Mouse (Mus musculus) adrenal gland, postnatal 14 days (tissue): ENCODE data around the gene Gstp1. TPM values are rescaled to one million over a fixed set of nuclear protein-coding genes. Genes with fewer than 3 reads are reported as not detected.
"Not testable (repeated sequence)": the region's sequence is repeated elsewhere in the genome, so short reads cannot be mapped to it uniquely, and the experiment has no call there.

Source experiments
- DNase-seq: peaks from one replicate; pipeline ENCODE4 v3.0.0; 2021; ENCODE audit warnings: mixed read lengths
- long read RNA-seq, 2 experiments: library from polyadenylated mRNA; stranded (forward); transcript quantifications; one replicate each; pipeline ENCODE4 v2.0.0; 2021
- total RNA-seq: library from RNA; stranded (reverse); gene quantifications from 2 replicates; pipeline ENCODE4 v1.2.3, GENCODE M21; 2021

Gstp1 gene
- 289 and 329 TPM in 2 replicates for total RNA-seq
- long read RNA-seq, experiment 1, transcript Gstp1-201 (7 exons, 821 nt), result major isoform, 192 of 197 reads
- long read RNA-seq, experiment 1, partial matches to known transcripts, result 0 of 197 reads
- long read RNA-seq, experiment 1, other reads (novel, unspliced or antisense), result 2 of 197 reads
- long read RNA-seq, experiment 2, transcript Gstp1-201 (7 exons, 821 nt), result major isoform, 197 of 206 reads
- long read RNA-seq, experiment 2, partial matches to known transcripts, result 4 of 206 reads
- long read RNA-seq, experiment 2, other reads (novel, unspliced or antisense), result 3 of 206 reads

DNA sequence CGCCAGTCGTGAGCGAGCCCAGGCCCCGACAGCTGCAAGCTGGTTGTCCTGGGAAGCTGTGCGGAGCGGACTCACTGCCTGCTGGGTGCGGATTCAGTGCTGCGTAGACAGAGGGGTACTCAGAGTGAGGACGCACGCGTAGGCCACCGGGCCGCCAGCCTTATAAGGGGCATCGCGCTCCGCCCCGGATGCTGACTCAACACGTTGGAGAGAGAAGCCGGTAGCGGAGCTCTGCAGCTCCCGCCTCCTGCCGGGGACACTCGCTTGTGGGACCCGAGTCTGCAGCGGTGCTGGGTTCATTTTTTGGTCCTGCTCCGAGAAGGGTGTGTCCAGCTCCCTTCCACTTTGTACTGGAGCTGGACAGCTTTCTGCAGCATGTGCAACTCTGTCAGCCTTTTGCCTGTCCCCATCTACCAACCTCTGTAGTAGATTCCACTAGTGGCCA, at the start of gene Gstp1:
Gene Gstp1, minus strand, starts transcription at position 198 of the 445 bp plus-strand sequence.
- peak; percentile 94 for DNase-seq

DNA sequence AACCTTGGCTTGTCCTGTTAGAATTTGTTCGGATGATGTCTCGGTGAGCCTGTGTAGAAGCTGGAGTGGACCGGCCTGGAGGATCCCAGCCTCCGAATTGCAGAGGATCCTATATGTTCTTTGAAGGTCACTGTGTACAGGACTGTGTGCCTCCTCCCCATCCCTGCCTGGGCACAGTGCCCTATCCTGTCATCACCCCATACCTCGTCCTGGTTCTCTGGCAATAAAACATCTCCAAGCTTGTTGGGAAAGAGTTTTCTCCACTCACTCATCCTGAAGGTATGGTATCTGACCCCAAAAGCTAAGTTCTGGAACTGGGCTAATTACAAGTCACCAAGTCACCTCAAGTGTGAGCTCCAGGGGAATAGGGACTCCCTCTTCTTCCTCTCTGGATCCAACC, 49.3 kb upstream of the Gstp1 start:
- peak; percentile 5 for DNase-seq

- peak; percentile 2 for DNase-seq
Observed at GRCm38 (mm10) chr19:4086156-4086555, 48.4 kb upstream of the Gstp1 start.

GRCm38 (mm10) chr19:4084984-4085383, 47.2 kb upstream of the Gstp1 start:
- DNase-seq, result peak; percentile 56

DNA sequence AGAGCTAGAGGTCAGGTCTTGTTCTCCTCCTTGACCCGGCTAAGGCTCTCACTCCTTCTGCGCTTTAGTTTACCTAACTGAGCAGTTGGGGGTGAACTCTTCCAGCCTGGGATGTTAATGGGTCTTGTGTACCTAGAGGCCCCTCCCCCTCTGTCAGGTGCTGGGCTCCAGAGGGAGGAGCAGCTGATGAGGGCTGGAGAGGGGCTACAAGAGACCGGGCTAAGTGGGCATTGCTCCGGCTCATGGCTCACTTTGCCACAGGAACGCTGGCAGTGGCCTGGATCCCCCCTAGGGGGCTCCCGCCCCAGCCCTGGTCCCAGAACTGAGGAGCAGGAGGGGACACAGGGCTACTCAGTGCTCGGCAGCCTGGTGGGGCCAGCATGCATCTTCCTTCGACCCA, 46.0 kb upstream of the Gstp1 start:
- no peak for DNase-seq

GRCm38 (mm10) chr19:4083316-4083715, 45.5 kb upstream of the Gstp1 start:
- peak; percentile 2 for DNase-seq

DNA sequence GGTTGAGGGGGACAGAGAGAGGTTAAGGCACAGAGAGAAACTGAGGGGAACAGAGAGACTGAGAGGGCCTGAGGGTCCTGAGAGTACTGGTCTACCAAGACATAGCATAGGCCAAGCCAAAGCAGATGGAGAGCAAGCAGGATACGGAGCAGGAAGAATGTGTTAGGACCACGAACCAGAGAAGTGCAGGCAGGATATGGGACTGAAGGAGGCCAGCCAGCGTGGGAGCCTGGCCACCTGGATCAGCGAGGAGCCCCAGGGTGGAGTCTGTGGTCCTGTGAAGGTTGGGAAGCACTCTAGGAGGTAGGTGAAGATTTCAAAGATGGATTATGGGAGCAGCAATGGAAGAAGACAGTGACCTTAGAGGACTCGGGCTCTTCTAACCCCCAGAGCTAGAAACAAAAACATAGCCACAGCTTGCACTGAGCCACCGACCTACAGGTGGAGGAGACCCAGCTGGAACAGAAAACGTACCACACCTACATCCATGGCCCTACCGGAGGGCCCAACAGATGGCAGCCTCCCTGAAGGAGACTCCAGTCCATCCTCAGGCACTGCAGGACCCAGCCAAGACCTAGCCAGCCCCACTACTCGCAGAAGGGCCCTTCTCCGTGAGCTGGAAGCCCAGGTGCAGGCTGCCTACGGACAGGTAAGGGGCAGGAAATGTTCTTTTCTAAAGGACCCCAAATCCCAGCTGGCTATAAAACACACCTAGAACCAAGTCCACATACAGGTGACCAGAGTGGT, 44.6 kb upstream of the Gstp1 start:
- DNase-seq, result peak; percentile 1

- DNase-seq, result peak; percentile 5
Observed at GRCm38 (mm10) chr19:4081394-4081793, 43.6 kb upstream of the Gstp1 start, which contains the start of gene Cabp2. Cabp2 (plus strand) TSS chr19:4081578.

GRCm38 (mm10) chr19:4080511-4081009, 42.8 kb upstream of the Gstp1 start:
- DNase-seq, result peak; percentile 7

DNA sequence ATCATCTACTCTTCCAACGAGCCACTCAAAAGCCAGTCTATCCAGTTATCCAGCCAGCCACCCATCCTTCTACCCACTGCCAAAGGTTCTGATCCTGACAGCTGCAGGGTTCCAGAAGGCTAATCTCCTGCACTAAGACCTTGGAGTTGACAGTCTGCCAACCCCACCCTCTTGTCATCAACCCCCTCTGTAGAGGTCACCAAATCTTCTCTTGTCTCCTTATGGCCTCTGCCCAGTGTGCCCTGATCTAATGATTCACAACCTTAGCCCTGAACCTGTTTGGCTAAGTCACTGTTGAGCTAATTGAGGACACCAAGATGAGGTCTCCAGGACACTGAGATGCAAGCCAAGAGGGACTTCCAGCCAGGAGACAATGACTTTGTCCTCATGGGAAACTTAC, 41.8 kb upstream of the Gstp1 start:
- peak; percentile 10 for DNase-seq

GRCm38 (mm10) chr19:4075531-4075930, 37.7 kb upstream of the Gstp1 start:
- no peak for DNase-seq

- peak; percentile 0 for DNase-seq
Observed at GRCm38 (mm10) chr19:4072706-4073424, 35.1 kb upstream of the Gstp1 start.

DNA sequence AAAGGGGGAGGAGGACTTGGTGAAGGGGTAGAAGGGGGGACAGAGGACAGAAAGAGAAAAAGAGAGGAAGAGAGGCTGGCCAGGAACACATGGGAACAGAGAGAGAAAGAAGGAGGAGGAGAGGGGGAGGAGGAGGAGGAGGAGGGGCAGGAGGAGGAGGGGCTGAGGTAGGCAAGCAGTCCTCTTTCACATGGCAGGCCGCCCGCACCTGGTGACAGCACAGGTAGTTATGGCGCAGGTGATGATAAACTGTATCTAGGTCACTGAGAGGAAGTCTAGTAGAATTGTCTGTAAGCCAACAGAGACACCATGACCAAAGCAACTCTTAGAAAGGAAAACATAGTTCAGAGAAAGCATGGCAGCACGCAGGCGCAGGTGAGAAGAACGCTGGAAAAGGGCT, 33.6 kb upstream of the Gstp1 start:
- DNase-seq, result peak; percentile 0

DNA sequence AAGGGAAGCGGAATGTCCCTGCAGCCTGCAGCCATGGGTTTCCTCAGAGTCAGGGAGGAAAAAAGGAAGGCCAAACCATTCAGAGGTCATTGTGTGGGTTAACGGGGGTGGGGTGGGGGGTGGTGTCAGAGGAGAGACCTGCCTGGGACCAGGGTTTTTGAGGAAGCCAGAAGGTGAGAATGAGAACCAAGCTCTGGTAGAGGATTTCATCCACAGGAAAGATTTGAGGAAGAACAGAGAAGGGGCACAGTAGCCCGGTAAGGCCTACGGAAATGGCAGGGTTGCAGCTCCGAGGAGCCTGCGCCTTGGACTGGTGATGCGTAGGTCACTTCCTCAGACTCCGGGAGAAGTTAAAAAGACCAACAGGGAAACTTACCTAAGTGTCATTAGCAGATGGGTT, 33.0 kb upstream of the Gstp1 start:
- DNase-seq, result no peak

DNA sequence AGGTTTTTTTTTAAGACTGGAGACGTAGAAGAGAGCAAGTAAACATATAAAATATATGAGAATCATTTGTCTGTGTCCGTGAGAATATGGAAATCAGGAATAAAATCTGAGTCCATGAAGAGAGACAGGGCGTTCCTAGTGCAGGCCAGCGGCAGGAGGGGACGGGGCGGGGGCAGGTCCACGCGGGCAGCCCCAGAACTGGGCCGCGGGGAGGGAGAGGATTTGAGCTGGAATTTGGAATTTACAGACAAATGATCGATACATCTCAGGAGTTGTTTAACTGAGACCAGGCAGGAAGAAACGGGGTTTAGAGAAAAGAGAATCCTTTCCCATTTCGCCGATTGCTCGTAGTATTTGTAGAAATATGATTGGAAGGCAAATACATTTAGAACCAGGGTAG, 32.5 kb upstream of the Gstp1 start:
- peak; percentile 4 for DNase-seq

DNA sequence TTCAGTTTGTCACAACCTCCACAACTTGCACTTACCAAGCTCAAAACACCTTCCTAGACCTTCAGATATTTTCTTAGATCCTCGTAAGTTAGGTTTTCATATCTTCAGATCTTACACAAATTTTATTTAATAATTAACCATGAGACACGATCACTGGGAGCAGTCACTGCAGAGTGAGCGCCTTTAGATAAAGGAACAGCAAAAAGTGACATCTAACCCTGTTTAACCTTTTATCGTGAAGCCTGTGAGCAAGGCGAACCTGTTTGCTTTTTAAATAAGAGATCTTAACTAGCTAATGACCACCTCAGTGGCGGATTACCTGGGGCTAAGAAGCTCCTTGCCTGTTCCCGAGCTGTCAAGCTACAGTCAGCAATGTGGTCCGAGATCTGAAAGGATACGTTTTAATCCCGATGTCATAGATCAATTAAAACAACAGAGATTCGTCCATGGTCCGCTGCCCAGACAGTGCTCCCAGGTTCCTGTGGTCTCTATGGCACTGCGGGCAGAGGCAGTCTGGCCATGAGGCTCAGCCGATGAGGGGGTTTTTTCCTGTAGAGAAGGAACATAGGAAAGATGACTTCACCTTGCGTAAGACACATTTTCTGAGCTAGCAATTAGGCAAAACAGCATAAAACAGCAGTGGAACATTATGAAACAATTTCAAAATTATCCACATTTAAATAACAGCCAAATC, 31.1 kb upstream of the Gstp1 start:
- DNase-seq, result no peak

- not testable (repeated sequence) for DNase-seq
Observed at GRCm38 (mm10) chr19:4068242-4068641, 30.5 kb upstream of the Gstp1 start.

DNA sequence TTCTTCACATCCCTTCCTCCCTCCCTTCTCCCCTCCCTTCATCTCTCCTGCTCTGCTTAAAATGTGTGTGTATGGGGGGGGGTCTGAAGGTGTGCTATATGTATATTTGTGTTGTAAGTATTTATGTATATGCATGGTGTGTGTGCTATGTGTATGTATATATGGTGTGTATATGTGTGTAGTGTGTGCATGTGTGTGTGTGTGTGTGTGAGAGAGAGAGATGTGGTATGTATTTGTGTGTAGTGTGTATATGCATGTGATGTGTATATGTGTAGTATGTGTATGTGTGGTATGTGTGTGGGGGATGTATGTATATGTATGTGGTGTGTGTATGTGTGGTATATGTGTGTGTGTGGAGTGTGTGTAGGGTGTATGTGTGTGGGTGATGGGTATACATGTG, 29.1 kb upstream of the Gstp1 start:
- no peak for DNase-seq

DNA sequence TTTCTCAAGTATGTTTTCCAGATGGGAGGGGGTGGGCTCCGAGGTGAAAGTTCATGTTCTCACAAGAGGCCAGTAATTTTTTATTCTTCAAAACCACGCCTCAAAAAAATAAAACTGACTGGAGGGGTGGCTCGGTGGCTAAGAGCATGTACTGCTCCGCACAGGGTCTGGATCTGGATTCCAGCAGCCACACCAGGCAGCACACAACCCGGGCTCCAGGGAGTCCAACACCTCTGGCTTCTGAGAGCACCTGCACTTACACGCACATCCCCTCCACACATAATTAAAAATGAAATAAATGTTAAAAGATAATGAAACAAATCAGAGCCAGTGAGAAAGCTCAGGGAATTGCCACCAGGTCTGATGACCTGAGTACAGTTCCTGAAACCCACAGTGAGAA, 28.5 kb upstream of the Gstp1 start:
- DNase-seq, result peak; percentile 5

- not testable (repeated sequence) for DNase-seq
Observed at GRCm38 (mm10) chr19:4064501-4064900, 26.7 kb upstream of the Gstp1 start.

DNA sequence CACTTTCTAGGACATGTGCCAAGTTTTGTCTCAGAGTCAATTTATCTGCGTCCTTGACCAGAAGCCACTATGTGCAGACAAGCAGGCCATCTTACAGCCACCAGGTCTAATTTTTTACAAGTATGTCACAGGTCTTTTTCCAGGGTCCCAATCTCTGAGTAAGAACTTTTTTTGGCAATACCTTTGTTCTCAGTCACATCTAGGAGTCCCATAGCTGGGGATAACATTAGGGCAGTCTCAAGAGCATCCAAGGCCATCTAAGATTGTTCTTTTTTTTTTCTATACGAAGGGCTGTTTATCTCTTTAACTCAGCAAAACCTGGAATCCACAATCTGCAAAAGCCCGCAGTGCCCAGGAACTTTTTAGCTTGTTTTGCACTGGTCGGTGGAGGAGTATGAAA, 25.6 kb upstream of the Gstp1 start:
- not testable (repeated sequence) for DNase-seq

GRCm38 (mm10) chr19:4060899-4061465, 23.2 kb upstream of the Gstp1 start:
- no peak for DNase-seq
